Mouse (Mus musculus): ENCODE data around the gene Gse1.

The Gse1 gene

DNA sequence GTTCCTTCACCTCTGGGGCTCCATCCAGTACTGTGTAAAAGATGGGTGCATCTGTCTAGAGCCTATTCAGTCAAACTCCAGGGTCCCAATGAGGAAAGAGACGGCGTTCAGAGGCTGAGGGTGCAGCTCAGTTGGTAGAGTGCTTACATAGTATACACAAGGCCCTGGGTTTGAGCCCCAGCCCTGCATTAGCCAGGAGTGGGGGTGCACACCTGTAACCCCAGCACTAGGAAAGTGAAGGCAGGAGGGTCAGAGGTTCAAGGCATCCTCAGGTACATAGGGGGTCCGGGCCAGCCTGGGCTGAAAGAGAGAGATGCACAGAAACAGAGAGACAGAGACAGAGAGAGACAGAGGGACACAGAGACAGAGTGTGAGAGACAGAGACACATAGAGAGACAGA lies 15.0 kb upstream of the Gse1 start:
- DNase-seq, result no peak

DNA sequence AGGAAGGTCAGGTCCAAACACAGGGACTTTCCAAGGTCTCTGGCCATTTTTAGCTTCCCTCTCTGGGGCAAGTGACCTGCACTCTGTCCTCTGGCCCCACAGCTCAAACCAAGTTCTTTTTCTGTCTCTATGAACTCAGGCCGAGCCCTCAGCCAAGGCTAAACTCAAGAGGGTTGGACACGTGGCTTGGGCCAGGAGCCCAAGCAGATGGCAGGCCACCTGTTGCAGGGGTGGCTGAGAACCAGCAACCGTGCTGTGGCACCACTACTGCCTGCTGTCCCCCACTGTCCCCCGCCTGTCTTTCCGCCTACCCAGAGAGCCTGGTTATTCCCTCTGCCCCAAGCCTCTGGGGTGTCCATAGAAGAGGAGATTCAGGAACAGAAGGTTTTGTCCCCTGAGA lies 14.3 kb upstream of the Gse1 start:
- DNase-seq, result no peak

DNA sequence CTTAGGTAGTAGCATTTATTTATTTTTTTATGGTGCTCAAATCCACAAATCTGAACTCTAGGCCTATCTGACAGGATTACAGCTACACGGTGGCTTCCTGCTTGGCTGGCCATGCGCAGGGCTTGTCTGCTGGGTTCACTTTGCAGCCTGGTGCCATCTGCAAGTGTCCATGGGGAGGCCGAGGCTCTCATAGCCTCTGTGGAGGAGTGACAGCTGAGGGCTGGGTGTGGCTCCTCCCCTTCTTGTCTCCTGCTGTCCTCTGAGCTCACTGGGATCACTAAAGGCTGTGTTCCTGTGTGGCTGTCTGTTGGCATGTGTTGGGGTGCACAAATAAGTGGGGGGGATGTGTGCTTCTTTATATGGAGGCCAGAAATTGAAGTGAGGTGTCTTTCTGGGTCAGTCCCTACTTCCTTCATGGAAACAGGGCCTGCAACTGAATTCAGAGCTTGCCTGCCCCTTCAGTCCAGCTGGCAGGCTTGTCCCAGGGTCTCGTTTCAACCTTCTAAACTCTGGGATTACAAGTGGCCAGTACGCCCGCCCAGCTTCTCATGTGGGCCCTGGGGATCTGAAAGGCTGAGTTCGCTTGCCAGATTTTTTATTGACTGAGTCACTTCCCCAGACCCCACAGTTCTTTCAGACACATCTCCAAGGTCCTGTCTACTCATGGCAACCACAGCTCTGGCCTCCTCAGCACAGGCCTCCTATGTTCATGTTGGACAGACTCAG lies 12.7 kb upstream of the Gse1 start:
- DNase-seq, result no peak

DNA sequence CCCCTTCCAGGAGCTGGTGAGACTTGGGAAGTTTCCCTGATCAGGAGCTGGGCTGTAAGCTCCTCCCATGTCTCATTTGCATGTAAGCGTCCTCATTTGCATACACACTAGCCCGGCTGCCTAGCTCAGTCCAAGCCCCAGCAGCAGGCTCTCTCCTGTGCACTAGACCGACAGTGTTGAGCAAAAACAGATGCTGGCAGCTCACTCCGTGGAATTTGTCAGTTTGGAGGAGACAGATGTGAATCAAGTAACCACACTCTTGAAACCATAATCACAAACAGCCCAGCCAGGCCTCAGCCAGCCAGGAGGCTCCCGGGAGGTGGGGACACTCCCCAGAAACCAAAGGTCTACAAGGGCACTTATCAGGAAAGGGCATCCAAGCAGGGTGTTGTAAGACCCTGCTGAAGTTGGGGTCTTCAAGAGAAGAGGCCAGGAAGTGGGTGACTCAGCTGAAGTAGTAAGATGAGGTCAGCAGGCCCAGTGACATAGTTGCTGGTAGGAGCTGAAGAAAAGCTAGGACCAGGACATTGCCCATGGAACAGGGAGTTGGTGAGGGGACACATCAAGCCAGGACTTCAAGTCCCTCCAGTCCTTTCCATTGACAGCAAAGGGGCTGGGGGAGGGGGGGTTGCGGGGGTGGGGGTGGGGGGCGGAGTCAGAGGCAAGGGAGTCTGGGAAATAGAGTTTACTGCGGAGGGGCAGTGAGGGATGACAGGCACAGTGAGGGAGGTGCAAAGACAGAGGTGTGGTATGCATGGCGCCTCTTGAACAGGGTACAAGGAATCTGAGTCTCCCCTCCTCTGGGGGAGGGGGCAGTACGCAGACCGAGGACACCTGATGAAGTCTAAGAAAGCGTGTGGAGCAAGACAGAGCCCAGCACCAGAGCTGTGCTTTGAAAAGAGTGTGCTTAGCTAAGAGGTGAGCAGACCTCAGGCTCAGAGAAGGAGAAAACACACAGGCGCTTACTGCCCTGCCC lies 11.1 kb upstream of the Gse1 start:
- DNase-seq, result no peak

DNA sequence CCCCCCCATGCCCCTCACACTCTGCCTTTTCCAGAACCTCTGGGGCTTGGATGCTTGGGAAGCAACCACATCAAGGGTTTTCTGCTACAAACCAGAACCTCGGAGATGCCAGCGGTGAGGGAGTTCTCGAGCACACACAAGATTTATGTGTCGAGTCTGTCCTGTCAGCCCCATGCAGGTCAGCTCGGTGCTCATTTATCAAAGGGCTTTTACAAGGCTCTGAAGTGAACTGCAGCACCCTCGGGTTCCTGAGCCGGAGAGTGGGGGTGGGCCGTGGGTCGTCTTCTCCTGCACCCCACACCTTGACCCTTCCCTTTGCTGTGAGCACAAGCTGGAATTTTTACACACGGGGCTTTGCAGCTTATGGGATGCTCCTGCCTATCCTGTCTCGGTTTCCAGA lies 5.7 kb upstream of the Gse1 start:
- no peak for DNase-seq

DNA sequence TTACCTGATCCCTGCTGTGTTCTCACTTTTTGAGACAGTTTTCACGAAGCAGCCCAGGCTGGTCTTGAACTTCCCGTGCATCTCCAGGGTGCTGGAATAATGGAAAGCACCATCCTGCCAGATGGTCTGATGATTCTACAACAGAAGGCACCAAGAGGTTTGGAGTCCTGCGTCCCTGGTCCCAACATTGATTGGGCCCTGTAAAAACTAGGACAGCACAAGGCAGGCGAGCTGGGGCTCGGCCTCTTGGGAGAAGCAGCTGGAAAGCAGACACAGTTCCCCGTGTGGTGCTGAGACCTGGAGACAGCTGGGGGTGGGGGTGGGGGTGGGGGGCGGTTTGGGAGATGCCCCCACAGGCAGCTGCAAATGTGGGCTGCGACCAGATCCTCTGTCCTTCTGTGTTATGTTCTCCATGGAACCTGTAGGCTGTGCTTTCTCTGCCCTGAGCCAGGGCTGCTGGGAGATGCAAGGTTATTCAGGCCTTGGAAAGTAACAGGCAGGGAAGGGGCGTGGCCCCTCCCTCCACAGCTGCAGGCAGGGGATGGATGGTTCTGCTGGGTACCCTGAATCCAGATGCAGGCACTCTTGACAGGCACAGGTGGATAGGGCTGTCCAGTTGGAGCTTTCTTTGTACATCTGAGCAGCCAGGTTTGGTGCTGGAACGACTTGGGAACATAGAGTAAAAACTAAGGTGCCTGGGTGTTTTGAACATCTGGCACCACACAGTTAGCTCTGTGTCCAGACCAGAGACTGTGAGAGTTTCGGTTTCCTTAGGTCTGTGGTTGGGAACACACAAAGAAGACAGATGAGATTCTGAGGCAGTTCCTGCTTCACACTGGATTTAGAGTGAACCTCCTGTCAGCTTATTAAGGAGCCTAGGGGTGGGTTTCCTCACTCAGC lies 3.5 kb upstream of the Gse1 start:
- no peak for DNase-seq

DNA sequence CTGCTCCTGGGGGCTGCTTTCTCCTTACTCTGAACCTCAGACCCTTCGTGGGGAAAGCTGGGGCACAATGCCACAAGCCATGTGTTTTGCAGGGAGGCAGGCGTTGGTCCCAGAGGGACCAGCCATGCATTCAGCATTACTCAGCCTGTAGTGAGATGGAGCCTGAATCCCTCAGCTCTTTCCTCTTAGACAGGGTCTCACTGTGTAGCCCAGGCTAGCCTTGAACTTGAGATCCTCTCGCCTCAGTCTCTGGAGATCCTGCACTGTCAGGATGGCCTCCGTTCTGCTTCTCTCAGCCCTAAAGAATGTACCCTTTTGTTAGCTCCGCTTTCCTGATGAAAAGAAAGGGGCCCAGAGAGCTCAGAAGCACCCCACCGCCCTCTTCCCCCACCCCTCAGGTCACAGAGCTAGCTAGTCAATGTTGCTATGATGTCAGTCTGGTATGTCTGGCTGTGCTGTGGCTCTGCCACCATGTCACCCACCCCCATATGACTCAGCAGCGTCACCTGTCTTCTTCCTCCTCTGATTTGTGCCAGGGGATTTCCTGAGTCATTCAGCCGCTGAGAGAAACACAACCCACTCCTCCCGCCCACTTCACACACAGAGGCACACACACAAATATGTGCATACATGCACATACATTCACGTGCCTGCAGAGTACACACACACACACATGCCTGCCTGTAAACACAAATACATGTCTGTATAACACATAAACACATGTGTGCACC lies 2.7 kb upstream of the Gse1 start:
- peak in 1 of 2 experiments; percentile 30 for DNase-seq

DNA sequence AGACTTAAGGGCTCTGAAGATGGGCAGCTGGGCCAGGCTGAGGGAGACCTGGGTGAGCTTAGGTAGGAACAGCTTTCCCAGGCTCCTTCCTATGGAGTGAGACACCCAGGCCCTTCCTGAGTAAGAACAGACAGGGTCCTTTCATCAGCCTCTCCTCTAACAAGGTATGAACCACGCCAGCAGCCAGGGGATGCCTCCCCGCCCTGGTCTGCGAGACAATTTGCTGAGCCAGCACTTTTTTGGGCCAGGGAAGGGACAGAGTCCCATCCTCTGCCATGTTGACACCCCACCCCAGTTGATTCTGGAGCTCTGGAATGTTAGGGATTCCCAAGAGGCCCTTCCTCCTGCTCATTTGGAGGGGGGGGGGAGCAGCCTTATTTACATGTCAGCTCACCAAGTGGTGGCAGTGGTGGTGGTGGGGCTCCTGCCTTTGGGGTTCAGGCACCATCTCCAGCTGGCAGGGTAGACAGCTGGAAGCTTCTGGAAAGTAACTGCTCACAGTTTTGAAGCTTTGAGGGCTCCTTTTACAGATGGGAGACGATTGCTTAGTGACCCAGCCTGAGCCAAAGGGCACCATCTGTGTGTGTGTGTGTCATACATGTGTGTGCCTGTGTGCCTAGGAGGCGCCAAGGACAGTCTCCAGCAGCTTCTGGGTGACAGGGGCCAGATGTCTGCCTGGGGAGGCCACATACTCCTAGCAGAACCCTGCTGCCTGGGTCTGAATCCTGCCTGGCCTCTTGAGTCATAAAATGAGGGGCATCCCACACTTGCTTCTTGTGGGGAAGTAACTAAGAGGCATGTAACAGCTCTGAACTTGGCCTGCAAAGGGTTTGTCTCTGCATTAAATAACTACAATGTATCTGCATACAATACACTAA lies 1.3 kb upstream of the Gse1 start:
- DNase-seq, result no peak

DNA sequence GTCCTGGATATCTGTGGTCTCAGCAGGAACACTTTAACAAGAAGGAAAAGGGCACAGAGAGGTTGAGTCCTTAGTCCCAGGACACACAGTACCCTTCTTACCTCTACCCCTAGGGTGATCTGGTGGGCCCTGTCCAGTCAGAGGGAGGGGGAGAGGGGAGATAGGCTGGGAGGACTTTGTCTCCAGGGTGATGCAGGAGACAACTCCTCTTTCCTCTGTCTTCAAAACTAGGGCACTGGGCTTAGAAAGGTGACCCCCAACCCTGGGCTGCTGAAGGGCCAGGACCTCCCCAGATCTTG lies 729 bp upstream of the Gse1 start:
- no peak for DNase-seq

DNA sequence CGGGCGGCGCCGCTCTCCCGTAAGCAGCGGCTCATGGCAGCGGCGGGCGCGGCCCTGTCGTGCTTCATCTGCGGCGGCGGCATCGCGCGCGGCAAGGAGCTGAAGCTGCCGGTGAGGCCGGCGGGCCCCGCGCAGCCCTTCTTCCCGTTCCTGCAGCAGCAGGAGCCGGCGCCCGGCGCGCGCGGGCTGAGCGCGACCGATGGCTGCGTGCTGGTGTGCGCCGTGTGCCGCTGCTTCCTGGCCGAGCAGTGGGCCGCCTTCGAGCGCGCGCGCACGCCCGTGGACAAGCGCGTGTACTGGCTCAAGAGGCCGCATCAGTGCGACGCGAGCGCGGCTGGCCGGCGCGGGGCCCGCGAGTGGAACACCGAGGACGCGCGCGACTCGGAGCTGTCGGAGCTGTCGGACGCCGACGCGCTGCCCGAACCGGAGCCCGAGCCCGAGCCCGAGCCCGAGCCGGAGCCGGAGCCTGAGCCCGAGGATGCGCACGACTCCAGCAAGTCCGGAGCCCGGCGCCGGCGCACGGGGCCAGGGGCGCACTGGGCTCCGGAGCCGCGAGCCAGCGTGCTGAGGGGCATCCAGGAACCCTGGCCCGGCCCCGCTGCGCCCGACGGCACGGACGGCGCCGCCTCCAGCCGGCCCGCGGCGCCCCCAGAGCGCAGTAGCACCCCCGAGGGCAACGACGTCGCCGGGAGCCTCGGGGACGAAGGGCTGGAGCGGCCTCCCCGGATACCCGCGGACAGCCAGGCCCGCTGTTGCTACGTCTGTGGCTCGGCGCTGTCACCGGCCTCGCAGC lies 721 bp downstream of the Gse1 start:
- peak in 1 of 2 experiments; percentile 11 for DNase-seq

DNA sequence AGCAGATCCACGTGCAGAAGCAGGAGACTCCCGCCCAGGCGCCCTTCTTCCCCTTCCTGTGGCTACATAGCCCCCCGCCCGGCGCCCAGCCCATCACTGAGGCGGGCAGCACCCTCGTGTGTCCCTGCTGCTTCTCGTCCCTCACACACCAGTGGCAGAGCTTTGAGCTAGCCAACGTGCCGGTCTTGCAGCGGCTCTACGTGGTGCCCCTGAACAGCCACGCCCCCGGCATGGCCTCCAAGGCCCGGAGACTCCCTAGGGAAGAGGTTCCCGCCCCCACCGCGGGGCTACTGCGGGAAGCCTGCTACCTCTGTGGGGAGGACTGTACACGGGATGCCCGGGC lies 1.3 kb downstream of the Gse1 start:
- DNase-seq, result no peak

DNA sequence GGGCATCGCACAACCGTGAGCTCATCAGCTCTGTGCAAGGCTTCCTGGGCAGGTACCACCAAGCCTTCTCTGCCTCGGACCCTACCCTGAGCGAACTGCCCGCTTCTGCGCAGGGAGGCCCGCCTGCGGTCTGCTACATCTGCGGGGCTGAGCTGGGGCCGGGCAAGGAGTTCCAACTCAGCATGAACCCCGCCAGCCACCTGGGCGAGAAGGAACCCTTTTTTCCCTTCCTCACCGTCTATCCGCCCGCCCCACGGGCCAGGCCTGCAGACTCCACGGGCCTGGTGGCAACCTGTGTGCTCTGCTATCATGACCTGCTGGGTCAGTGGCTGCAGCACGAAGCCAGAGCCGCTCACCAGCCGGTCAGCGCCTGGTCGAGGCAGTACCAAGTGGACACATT lies 1.8 kb downstream of the Gse1 start:
- DNase-seq, result no peak

DNA sequence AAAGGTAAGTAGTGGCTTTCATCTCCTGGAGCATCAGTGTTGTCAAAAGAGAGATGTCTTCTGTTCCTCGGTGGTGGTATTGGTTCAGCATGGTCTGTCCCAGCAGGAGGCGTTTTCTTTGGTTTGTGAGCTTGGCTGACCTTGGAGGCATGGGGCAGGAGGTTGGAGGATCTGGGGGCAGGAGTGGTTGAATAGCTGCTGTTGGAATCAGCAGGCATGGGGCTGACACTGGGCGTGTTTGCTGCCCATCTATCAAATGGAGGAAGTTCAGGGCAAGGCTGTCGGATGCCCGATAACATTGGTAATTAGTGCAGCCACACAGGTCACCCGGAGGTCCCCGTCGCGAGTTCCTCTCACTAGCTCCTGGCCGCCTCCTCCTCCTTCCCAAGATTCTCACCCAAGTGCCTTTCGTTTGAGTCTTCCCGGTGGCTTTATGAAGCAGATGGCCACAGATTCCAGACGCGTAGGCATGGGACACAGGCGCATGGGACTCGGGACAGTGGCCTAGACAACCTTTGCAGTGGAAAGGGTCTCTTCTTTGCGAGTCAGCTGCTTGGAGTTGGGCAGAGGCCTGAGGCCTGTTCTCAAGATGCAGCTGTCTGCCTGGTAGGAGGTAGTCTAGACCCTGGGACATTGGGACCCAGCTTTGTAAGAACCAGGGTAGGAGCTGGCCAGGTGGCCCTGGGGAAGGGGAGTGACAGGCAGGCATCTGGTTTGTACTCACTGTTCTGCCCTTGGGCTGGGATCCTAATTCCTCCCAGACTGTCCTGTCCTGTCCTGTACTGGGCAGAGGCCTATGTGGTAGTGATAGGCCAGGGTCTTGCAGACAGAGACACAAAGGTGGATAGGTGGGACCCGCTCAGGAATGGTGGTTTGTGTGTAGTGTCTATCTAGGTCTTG lies 2.7 kb downstream of the Gse1 start:
- no peak for DNase-seq

DNA sequence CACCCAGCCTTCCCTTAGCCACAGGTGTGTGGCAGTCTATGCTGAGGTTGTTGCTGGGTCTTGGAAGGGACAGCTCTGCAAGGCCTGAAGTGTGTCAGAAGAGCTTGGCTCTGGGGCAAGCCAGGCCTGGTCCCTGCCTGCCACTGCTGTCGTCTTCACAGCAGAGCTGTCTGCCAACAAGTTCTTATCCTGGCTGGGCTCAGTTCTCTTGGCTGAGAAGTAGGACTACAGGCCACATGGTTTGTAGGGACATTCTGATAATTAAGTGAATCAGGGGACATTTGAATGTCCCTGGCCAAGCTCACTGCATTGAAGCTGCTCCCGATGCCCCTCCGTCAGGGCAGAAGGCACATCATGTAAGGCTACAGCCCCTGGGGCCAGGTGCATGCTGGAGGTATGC lies 3.6 kb downstream of the Gse1 start:
- no peak for DNase-seq

DNA sequence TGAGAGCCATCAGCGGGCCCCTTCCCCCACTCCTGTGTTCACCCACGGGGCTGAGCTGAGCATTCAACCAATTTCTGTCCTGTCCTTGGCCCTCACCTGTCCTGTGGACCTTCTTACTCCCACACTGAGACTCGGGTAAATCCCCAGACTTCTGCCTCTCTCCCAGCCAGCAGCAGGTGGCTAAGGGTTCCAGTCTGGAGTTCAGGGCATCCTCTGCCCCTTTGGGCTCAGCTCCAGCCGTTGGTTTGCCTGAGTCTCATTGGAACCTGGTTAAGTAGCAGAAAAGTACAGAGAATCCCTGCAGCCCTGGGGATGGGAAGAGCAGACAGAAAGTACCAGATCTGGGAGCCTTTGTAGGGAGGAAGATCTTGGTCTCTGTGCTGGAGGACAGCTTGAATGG lies 4.1 kb downstream of the Gse1 start:
- DNase-seq, result no peak

DNA sequence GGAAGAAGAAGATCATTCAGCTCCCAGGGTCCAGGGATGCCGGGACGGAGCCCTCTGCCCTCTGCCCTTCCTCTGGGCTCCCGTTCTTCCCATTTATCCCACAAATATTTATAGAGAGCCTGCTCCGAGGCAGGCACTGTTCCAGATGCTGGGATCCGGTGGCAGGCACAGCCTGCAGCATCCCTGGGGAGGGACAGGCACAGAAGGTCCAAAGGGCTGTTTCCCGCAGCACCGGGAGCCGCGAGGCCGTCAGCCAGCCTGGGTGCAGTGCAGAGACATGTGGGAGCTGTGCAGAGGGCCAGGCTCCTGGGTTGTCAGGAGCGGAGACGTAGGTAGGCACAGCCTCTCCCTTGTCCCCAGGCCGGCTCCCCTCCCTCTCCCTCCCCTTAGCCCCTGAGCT lies 4.7 kb downstream of the Gse1 start:
- no peak for DNase-seq

DNA sequence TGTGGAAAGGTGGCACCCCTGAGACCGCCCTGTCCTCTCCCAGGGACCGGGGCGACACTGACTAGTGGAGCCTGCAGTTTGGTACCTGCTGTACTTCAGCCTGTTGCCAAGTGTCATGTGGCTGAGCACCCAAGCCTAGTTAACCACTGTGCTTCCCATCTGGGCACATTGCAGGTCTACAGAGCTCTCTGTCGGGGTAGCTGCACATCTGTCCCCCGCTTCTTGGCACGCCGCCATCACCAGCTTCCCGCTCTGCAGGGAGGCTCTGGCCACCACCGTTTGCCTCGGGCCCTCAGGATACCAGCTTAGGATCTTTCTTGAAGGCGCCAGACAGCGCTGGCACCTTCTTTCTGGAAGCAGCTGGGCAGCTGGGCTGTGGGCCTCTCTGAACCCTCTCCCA lies 6.2 kb downstream of the Gse1 start:
- no peak for DNase-seq

DNA sequence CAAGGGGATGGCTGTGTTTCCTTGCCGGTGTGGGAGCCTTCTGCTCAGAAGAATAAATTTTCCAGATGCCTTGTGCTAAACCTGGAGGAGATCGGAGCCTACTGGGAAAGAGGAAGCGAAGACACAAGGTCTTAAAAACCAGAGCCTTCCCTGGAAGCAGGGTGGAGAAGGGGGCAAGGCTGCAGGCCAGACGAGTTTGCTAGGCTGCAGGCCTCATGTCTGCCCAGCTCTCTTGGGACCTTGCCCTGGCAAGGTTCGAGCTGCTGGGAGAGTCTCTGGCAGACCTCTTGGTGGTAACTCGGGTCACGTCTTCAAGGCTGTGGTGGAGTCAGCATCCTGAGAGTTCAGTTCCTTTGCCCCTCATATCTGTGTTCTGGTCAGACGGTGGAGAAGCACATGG lies 6.6 kb downstream of the Gse1 start:
- DNase-seq, result no peak

DNA sequence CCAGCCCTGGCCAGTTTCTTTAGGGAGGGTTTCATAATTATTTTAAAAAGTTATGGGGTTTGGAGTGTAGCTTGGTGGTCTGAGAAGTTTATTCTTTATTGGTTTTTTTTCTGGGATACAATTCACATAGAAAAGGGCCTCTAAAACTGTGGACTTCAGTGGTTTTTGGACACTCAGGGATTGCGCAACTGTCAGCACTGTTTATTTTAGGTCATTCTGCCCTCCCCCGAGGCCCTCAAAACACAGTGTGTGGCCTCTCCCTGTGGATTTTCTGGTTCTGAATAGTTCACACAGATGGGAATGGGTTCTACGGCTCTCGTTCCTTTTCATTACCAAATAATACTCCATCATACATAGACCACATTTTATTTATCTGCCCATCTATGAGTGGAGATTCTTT lies 15.0 kb downstream of the Gse1 start:
- DNase-seq, result no peak

DNA sequence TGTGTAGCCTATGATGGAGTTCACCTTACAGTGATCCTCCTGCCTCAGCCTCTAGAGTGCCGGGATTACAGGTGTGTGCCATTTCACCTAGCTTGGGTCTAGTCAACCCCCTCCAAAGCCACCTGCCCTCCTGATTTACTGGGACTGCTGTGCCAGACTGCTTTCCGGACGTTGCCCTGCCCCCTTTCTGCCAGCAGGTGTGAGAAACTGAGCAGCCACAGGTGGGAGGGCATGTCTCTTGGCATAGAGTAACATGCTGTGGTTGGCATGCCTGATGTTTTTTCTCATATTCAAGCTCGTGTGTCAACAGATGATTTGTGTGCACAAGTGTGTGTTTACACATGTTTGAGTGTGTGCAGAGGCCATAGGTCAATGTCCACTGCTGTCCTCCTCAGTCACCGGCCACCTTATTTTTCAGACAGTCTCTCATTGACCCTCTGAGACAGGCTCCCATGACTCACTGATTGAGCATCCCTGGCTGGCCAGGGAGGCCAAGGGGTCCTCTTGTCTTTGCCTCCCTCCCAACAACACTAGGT lies 15.7 kb downstream of the Gse1 start:
- no peak for DNase-seq

Data from thymus, postnatal 36 days (tissue).